Mouse (Mus musculus): Measurements from ENCODE around the gene Hist2h3c1.
"Not testable (repeated sequence)": the region's sequence is repeated elsewhere in the genome, so short reads cannot be mapped to it uniquely, and the experiment has no call there.

Gene Hist2h3c1

GRCm38 (mm10) chr3:96284457-96284856, 38.0 kb downstream of the Hist2h3c1 start:
- DNase-seq (ENCODE audit: low read depth, low spot score) = no peak

GRCm38 (mm10) chr3:96287334-96287733, 40.8 kb downstream of the Hist2h3c1 start:
- DNase-seq (ENCODE audit: low read depth, low spot score) = not testable (repeated sequence)

GRCm38 (mm10) chr3:96289201-96289600, 42.7 kb downstream of the Hist2h3c1 start:
- DNase-seq (ENCODE audit: low read depth, low spot score) = no peak

- DNase-seq (ENCODE audit: low read depth, low spot score) = not testable (repeated sequence)
These were observed 44.2 kb downstream of the Hist2h3c1 start for GRCm38 (mm10) chr3:96290727-96291126.

- DNase-seq (ENCODE audit: low read depth, low spot score) = no peak
These were observed 46.2 kb downstream of the Hist2h3c1 start for GRCm38 (mm10) chr3:96292641-96293040.

GRCm38 (mm10) chr3:96293368-96293767, 46.9 kb downstream of the Hist2h3c1 start:
- DNase-seq (ENCODE audit: low read depth, low spot score) = no peak

GRCm38 (mm10) chr3:96293787-96294186, 47.3 kb downstream of the Hist2h3c1 start, which contains the start of gene Fcgr1:
Gene Fcgr1, minus strand, starts transcription at chr3:96293969.
- DNase-seq (ENCODE audit: low read depth, low spot score) = no peak

Data from c-Kit-negative CD71-positive TER-119-positive erythroid progenitor cells, embryonic 14.5 days (primary cell).